Mouse (Mus musculus) frontal cortex, adult 2 months (tissue): ENCODE measurements around the gene Vtcn1. TPM values are rescaled to one million over a fixed set of nuclear protein-coding genes. Genes with fewer than 3 reads are reported as not detected.

Experiments used
- DNase-seq, 2 experiments: peaks; one replicate each; pipeline ENCODE4 v3.0.0; 2022; ENCODE audit warnings: low spot score in 1 of 2; ENCODE audit errors: extremely low spot score in 1 of 2
- polyA plus RNA-seq: library from polyadenylated mRNA; depleted of rRNA; stranded (reverse); fragments of >200 nt; gene quantifications from 2 replicates; pipeline ENCODE4 v1.2.3, GENCODE M21; 2012

The Vtcn1 gene
- polyA plus RNA-seq, 1 experiment = 0.10 TPM

DNA sequence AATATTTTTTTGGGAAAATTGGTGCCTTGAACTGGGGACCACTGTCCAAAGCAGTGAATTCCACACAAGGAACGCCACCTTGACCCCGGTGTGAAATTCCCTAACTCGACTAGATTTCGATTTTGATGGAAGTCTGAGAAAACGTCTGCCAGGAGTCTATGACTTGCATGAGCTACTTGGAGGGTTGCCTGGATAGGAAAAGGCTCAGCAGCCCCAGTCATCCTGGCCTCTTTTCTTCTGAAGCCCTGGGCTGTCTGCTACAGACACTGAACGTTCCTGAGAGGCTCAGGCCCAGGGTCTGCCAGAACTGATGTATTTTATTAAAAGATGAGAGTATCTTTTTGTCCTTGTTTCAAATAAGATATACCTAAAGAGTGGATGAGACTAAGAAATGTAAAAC is 25.2 kb downstream of the Vtcn1 start:
- no peak for DNase-seq

DNA sequence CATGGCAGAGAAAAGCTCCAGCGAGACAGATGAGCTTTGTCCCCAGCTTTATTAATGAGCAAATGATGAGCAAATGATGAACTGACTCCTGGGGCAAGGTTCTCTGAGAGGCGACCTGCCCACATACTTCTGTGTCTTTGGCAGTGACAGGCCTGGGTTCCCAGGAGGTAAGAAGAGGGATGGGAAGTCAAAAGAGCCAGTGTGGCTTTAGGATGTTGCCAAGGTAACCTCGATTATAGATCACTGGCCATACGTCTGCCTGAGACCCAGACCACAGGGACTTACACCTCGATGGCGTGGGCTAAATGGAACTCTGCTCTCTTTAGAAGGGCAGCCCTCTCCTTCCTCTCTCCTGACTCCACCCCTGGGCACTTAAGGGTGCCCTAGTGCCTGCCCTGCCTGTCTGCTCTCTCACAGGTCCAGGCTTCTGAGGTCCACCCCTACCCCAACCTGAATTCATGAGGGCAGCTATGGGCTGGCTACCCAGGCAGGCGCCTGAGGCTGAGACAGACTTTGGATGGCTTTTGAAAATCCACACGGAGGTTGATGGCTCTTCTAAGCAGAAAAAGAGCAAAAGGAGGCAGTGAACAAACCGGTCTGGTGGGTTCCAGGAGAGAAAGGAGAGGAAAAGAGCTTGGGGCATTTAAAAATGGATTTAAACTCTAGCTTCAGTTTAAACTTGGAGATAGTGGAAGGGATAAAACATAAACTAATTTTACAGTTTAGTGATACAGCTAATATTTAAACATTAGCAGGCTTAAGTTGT is 31.0 kb downstream of the Vtcn1 start:
- DNase-seq = no peak

GRCm38 (mm10) chr3:100857139-100857538 is 31.9 kb downstream of the Vtcn1 start:
- DNase-seq = no peak

DNA sequence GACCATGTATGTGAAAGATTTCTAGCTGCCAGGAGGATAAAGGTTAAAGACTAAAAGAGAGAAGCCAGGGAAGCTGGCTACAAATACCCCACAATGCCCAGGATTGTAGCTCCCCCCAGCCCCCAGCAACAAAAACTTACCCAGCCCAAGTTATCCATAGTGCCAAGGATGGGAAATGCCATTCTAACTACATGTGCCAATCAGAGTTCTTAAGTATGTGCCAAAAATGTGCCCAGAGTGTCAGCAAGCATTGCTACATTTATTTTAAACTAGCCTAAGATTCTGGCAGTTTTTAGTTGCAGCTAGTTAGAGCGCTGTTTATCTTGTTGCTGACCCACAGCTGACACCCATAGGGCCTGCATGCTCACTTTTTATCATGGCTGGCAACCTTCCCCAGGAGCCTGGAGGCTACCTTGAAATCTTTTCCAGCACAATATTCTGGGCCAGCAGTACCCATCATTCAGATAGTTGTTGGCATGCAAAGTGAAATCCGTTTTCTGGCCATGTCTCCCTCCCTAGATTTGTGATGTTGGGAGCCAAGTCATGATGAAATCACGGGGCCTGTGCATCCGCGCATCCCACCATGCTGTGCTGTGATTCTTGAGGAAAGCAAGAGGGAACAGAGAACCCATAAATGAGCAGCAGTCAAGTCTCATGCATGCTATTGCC is 33.2 kb downstream of the Vtcn1 start:
- no peak for DNase-seq

GRCm38 (mm10) chr3:100861307-100862303 is 36.3 kb downstream of the Vtcn1 start:
- DNase-seq = no peak

DNA sequence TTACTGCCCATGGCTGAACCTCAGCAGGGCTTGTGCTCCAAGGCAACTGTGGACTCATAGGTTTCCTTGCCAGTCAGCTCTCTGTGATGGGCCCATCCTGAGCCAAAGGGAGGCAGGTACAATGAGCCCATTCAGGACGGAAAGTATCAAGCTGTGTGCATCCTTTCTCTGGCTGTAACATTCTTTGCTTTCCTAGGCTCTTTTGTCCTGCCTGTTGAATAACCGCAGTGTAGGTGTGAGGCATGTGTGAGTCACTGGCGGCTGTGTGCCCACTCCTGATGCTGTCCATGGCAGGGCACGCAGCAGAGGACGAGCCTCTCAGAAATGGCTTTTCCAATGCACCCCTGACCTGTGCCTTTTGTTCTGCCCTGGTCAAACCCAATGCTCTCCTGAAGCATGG is 41.7 kb downstream of the Vtcn1 start:
- no peak for DNase-seq

- DNase-seq = no peak
Observed at GRCm38 (mm10) chr3:100877057-100877456, 51.8 kb downstream of the Vtcn1 start.

DNA sequence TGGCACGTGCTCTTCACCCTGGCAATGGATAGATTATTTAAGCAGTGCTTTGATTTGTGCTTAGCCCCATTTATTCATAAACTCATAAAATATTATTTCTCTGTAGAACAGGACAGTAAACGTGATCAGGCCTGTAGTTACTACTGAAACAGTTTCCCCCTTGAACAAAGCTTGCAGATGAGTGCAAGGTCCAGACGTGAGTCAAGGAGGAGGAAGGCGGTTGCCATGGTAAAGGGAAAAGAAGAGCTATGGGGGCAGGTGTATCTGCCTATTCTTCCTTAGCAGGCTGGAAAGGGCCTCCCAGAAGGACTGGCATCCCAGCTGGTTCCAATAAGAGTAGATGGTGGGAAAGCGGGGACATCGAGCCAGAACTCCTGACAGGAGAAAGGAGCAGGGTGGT is 56.1 kb downstream of the Vtcn1 start:
- no peak for DNase-seq

DNA sequence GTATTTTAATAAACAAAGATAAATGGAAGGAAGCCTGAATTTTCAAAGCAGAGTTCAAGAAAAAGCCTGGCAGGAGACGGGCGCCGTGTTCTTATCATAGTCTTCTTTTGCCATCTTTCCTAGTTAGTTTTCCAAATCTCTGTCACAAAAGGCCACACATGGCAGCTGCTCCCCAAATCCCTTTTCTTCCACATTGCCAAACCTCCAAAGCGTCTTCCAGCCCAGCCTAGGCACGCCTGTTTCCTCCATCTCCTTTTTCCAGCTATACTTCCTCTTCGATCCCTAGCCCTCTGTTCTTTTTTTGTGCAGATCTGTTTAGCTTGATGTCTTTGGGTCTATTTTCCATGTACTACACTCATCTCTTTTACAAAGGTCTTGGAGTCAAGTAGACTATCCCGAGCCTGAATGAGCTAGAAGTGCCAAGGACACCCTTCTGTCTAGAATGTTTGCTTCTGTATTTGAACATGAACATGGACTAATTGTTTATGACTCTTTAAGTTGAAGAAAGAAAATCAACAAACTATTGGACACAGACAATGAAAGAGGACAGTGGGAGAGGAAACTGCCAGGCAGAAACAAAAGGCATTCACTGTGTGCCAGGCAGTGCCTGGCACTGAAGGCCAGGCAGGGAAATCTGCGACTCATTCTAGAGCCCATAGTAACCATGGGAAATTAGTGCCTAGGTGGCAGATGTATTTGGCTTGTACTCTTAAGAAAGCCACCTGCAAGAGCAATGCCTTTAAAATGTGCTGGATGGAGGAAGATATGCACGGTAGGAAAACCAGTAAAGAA is 56.8 kb downstream of the Vtcn1 start:
- no peak for DNase-seq

GRCm38 (mm10) chr3:100889234-100889633 is 64.0 kb downstream of the Vtcn1 start:
- no peak for DNase-seq

DNA sequence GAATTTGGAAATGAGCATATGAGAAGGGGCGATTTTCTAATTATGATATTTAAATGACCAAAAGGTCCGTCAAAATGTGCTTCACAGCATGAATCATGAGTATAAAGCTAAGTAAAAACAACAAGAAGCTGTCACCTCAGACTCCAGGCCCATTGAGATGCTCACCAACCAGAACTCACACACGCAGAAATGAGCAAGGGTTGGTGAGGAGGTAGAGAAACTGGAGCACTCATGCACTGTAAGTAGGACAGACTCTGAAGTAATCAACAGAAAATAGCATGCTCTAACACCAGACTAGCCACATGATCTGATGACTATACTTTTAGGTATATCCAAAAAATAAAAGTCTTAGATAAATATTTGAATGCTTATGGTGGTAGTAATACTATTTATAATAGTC is 65.1 kb downstream of the Vtcn1 start:
- DNase-seq = peak in 1 of 2 experiments; percentile 37

DNA sequence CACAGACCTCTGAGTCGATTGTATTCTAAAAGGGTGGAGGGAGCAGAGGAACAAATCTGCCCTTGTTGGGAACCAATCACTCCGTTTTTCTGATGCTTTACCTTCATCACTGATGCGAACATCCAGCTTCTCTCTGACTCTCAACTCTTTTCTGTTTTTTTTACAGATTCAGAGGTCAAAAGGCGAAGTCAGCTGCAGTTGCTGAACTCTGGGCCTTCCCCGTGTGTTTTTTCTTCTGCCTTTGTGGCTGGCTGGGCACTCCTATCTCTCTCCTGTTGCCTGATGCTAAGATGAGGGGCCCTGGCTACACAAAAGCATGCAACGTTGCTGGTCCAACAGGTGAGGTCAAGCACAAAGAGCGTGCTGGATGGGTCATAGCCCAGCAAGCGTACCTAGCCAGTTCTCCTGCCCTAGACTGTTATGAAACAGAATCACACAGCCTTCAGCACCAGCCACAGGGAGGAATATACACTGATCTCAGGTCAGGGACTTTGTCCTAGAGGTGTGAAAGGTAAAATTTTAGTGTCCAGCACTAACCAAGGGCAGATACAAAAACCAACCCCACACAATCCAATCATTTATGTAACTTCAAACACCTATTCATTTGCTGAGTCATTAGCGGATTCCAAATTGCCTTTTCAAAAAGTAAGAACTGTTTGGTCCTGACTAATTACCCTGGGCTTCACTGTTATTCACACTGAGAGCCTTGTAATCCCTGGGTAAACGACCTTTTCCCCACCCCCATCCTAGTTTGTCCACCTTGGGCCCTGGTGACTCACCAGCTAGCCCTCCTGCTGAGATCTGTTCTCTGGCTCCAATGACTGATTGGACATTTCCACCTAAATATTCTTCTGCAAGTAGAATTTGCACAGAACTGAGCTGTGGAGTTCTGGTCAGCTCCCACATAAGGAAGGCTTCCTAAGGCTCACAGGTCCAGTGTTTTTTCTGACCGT is 67.4 kb downstream of the Vtcn1 start:
- no peak for DNase-seq

DNA sequence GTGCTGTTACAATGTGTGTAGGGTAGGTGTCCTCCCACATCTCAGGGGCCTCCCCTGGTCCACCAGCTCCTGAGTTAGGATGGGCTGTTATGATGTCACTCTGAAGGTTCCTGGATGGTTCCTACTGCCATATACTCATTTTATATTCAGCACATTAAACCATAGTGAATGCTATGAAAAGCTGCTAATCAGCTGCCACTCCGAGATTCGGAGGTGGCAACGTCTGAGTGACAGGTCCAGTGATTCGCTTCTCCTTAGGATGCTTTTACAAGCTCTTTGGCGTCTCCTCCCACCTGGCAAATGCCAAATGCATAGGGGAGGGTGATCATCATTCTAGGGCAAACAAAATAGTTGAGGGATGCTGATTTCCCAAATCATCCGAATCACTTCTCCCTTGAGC is 70.2 kb downstream of the Vtcn1 start:
- DNase-seq = no peak

- no peak for DNase-seq
Observed at GRCm38 (mm10) chr3:100906128-100906527, 80.9 kb downstream of the Vtcn1 start.

DNA sequence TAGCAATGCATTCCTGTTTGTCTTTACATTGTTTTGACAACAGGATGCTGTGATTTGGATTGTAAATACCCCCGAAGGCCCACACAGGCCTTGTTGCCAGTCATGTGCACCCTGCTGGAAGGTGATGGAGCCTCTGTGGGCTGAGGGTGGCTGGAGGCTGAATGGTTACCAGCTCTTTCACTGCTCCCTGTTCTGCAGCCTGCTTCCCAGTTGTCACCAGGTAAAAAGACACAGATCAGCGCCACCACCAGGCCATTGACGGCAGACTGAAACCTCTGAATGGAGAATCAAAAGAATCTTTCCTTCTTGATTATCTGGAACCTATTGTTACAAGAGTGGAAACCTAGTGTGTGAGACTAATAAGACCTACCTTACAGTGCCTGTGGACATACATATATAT is 81.7 kb downstream of the Vtcn1 start:
- no peak for DNase-seq

DNA sequence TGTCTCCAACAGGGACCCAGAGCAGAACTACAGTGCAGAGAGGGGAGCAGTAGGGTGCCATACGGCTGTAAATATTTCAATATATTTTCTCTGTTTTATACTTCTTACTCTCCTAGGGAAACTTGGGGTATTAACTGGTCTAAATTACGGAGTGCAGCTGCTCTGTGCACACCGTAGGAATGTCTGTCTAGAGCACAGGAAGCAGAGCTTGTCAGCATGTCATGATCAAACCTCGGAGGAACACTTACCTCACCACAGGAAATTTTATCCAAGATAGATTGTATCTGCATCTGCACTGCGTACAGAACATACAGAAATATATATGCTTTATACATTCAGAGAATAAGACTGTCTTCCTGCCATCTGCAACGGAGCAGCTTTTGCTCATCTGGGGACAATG is 83.3 kb downstream of the Vtcn1 start:
- no peak for DNase-seq

DNA sequence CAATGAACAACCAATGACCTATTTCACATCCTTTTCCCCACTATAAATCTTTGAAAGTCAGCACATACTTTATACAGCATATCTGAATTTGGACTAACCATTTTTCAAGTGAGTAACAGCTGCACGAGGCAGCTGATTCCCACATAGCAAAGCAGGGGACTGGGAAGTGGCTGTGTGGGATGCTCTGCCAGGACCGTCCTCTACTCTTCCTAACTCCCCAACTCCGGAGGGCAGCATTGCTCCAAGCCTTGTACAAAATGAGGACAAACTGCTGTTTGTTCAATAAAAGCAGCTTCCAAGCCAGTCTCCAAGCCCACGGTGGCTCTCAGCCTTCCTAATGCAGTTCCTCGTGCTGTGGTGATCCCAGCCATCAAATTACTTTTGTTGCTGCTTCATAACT is 85.4 kb downstream of the Vtcn1 start:
- DNase-seq = no peak

DNA sequence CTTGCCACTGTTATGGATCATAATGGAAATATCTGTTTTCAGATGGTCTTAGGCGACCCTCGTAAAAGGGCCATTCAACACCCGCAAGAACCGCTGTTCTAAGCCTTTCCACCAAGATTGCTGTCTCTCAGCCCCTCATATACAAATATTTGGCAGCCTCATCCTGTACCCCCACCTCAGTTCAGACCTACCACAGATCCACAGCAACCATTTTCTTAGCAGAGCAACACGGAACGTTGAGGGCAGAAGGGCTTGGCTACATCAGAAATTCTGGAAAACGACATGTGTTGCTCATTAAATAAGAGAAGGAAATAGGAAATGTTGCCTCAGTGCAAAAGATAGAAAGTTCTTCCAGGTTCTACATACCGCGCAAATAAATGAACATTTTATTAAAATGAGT is 85.8 kb downstream of the Vtcn1 start:
- no peak for DNase-seq

- no peak for DNase-seq
Observed at GRCm38 (mm10) chr3:100911498-100912213, 86.4 kb downstream of the Vtcn1 start.
